In the genomic region with DNA sequence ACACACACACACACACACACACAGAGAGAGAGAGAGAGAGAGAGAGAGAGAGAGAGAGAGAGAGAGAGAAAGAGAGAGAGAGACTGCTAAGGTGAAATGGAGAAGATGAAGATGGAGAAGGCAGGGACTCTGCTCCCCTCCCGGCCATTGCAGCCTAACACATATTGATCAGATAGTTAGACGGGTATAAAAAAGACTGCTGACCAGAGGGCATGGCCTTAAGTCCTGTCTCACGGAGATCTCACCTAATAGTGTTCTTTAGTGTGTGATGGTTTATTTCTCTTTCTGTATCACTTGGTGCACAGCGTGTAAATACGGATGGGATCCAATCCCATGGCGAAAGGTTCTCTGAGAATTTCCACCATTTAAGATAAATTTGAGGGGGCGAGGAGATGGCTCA, we compare ENCODE assay signal across 9 mouse cellular contexts. TPM values are rescaled to one million over a fixed set of nuclear protein-coding genes. Genes with fewer than 3 reads are reported as not detected.
DNase-seq lines count a peak whose midpoint lies in the region; ATAC-seq and TF ChIP-seq lines count a peak whose summit lies in the region.
"Had no signal": no experiment of that assay in that cellular context is flagged by ENCODE, and none has a peak within 500 bp of the region (broad histone marks: within the 10 kb centered on the region; RNA-seq: fewer than 3 reads in every experiment).

Gene Fam81a (minus strand): TSS at position 101 of the 400 bp plus-strand sequence.

- no peaks in the 10 kb centered on the region for H3K36me3 ChIP-seq in forebrain, embryonic 16.5 days (ENCODE audit: control insufficient read depth, insufficient read depth)
- H3K36me3 ChIP-seq in midbrain, postnatal 0 days (ENCODE audit: insufficient read depth, low read length) = no peaks in the 10 kb centered on the region

- WGBS in lung, adult 2 months = 72% methylated on average over 7 of the region's 7 CpGs
- 73% methylated on average over 7 of the region's 7 CpGs for WGBS in forebrain, embryonic 16.5 days
- WGBS in midbrain, postnatal 0 days = 74% methylated on average over 7 of the region's 7 CpGs

- peak within 1 kb of the TSS; percentile 88 for H3K4me2 ChIP-seq in forebrain, embryonic 16.5 days (ENCODE audit: low read length)
- H3K4me2 ChIP-seq in midbrain, postnatal 0 days (ENCODE audit: low read depth, low read length, poor library complexity, severe bottlenecking) = peak within 1 kb of the TSS; percentile 88

- H3K9ac ChIP-seq in forebrain, embryonic 16.5 days (replicated peaks; ENCODE audit: low read depth, low read length) = peak within 1 kb of the TSS; percentile 77
- H3K9ac ChIP-seq in midbrain, postnatal 0 days (replicated peaks; ENCODE audit: low read length, poor library complexity, severe bottlenecking) = peak within 1 kb of the TSS; percentile 54

- H3K4me1 ChIP-seq in lung, adult 2 months (ENCODE audit: control insufficient read depth, insufficient read depth, low read length) = no peaks in the 10 kb centered on the region
- peaks cover 11% of the 10 kb centered on the region for H3K4me1 ChIP-seq in forebrain, embryonic 16.5 days (replicated peaks; ENCODE audit: control insufficient read depth, insufficient read depth, low read length)
- no peaks in the 10 kb centered on the region for H3K4me1 ChIP-seq in midbrain, postnatal 0 days (ENCODE audit: insufficient read depth, low read length)

- H3K27me3 ChIP-seq in forebrain, embryonic 16.5 days (replicated peaks; ENCODE audit: control insufficient read depth, insufficient read depth, low read length) = 0 out of 2 replicates have a peak, but pooled peaks cover 2% of the 10 kb centered on the region
- no peaks in the 10 kb centered on the region for H3K27me3 ChIP-seq in midbrain, postnatal 0 days (ENCODE audit: insufficient read depth, low read length)

- H3K27ac ChIP-seq in forebrain, embryonic 16.5 days (ENCODE audit: low read length) = peak within 1 kb of the TSS; percentile 31; the same call in 1 of the 2 replicates
- peak within 1 kb of the TSS; percentile 52; the same call in 1 of the 2 replicates for H3K27ac ChIP-seq in midbrain, postnatal 0 days (ENCODE audit: low read depth, low read length)

- no peaks in the 10 kb centered on the region for H3K9me3 ChIP-seq in forebrain, embryonic 16.5 days (ENCODE audit: control insufficient read depth, low read length)
- no peaks in the 10 kb centered on the region for H3K9me3 ChIP-seq in midbrain, postnatal 0 days (ENCODE audit: low read length)

- H3K4me3 ChIP-seq in lung, adult 2 months (replicated peaks; ENCODE audit: extremely low read depth, low read depth, low read length) = peak within 1 kb of the TSS; percentile 27
- peak within 1 kb of the TSS; percentile 76 for H3K4me3 ChIP-seq in forebrain, embryonic 16.5 days (replicated peaks; ENCODE audit: low read length)
- H3K4me3 ChIP-seq in midbrain, postnatal 0 days (ENCODE audit: low read depth, low read length) = peak within 1 kb of the TSS; percentile 60

- no peak for TF ChIP-seq CTCF in lung, adult 2 months (IDR thresholded peaks at IDR 0.05; ENCODE audit: insufficient read depth, low read length)
- no peak for TF ChIP-seq CTCF in midbrain, postnatal 0 days (IDR thresholded peaks at IDR 0.05)

- TF ChIP-seq POLR2A in lung, adult 2 months (IDR thresholded peaks at IDR 0.05; ENCODE audit: borderline replicate concordance, extremely low read depth, low read depth, low read length) = no peak

- no peak for ATAC-seq in forebrain, embryonic 16.5 days
- ATAC-seq in midbrain, postnatal 0 days (ENCODE audit: low FRiP score) = no peak
- no peak for ATAC-seq in megakaryocyte-erythroid progenitor cell, adult 5-6 weeks (replicated peaks; ENCODE audit: low FRiP score, low TSS enrichment, poor library complexity, severe bottlenecking)

- DNase-seq in lung, adult 2 months = no peak
- DNase-seq in lung, postnatal 4 days = no peak
- DNase-seq in layer of hippocampus, postnatal 14 days (ENCODE audit: low spot score in 2 of 2) = no peak
- no peak for DNase-seq in midbrain, postnatal 0 days (ENCODE audit: low spot score)
- DNase-seq in urinary bladder, postnatal 4 days (ENCODE audit: low spot score in 2 of 2) = no peak
- no peak for DNase-seq in cerebellum, adult 9-10 months

RNA-seq across cellular contexts. Expression of gene Fam81a, which starts in this region (rescaled TPM):
- 1.2 and 2.2 TPM in 2 replicates for polyA plus RNA-seq in lung, adult 2 months (2012; rRNA removed)
- 12.4 and 14.4 TPM in 2 replicates for polyA plus RNA-seq in forebrain, embryonic 16.5 days (2015; fragmentation: Nextera tagmentation; extraction: Ambion mirVana)
- total RNA-seq in layer of hippocampus, postnatal 14 days (2021) = 100 to 1,000 TPM; 102 to 104 TPM
- total RNA-seq in midbrain, postnatal 0 days (2014; rRNA removed) = 8.5 and 10.7 TPM in 2 replicates
- polyA plus RNA-seq in midbrain, postnatal 0 days (2015; fragmentation: Nextera tagmentation; extraction: Ambion mirVana) = 9.8 and 11.8 TPM in 2 replicates
- not detected in 2 replicates for total RNA-seq in megakaryocyte-erythroid progenitor cell, adult 5-6 weeks (2014; fragmentation: Nextera tagmentation)
- not detected in 2 replicates for total RNA-seq in megakaryocyte-erythroid progenitor cell, adult 5-6 weeks (2017)
- total RNA-seq: neutrophil, adult 5-6 weeks had no signal
